Mouse (Mus musculus) right cerebral cortex, postnatal 36 days (tissue): ENCODE results near the gene Ttc28.

Experiments
- DNase-seq, 2 experiments: peaks; one replicate each; pipeline ENCODE4 v3.0.0; 2022; ENCODE audit warnings: low spot score in 2 of 2, mixed read lengths in 1 of 2

The Ttc28 gene

GRCm38 (mm10) chr5:111270246-111271002 lies 390.8 kb downstream of the Ttc28 start:
- no peak for DNase-seq

- peak; percentile 48 to 61 for DNase-seq
Measured at GRCm38 (mm10) chr5:111273589-111273988, 394.0 kb downstream of the Ttc28 start.

- DNase-seq: no peak
Measured at GRCm38 (mm10) chr5:111274948-111275347, 395.3 kb downstream of the Ttc28 start.

GRCm38 (mm10) chr5:111284420-111285175 lies 405.0 kb downstream of the Ttc28 start:
- DNase-seq: no peak

DNA sequence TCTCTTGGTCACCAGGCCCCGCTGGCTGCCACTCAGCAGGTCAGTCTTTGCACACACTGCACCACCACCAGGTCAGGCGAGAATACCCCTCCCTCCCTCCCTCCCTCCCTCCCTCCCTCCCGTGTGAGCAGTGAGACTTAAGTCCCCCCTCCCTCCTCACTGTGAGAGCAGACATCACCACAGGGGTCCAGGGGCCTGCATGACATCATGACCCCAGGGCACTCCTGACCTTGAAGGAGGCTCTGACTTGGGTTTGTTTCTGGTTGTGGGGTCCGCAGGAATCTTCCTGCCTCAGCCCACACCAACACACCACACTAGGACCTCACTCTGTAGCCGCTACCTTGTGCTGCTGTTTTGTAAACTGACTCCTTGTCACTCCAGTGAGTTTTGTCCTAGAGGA lies 408.0 kb downstream of the Ttc28 start:
- no peak for DNase-seq

DNA sequence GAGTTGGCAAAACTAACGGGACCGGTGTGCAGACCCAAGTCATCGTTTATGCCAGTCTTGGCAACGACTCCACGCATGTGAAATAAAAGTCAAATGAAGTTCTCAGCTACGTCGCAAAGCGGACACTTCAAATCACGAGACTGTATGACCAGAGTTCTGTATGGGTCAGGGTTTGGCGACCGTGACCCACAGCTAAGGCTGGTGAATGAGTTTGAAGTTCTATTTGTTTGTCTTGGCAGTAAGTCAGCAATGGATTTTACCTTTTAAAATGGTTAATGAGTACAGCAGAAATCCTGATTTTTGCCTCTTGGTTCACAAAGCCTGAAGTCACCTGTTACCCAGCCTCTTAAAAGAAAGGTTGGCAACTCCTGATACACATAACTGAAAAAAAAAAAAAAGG lies 408.9 kb downstream of the Ttc28 start:
- no peak for DNase-seq

- DNase-seq: no peak
Measured at GRCm38 (mm10) chr5:111290071-111290470, 410.5 kb downstream of the Ttc28 start.

- DNase-seq: peak; percentile 66 to 81
Measured at GRCm38 (mm10) chr5:111291639-111292038, 412.0 kb downstream of the Ttc28 start.

GRCm38 (mm10) chr5:111297801-111298200 lies 418.2 kb downstream of the Ttc28 start:
- no peak for DNase-seq

DNA sequence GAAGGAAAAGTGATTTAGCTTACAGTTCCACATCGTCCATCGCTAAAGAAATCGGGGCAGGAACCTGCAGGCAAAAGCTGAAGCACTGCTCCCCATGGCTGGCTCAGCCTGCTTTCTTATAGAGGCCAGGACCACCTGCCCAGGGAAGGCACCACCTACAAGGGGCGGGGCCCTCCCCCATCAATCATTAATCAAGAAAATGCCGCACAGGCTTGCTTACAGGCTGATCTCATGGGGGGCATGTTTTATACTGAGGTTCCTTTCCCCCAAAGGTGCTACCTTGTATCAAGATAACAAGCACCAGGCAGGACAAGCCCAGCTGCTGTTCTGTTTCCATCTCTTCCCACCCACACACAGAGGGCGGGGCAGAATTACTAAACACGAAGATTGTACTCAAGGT lies 419.1 kb downstream of the Ttc28 start:
- no peak for DNase-seq

GRCm38 (mm10) chr5:111300776-111301175 lies 421.2 kb downstream of the Ttc28 start:
- no peak for DNase-seq

DNA sequence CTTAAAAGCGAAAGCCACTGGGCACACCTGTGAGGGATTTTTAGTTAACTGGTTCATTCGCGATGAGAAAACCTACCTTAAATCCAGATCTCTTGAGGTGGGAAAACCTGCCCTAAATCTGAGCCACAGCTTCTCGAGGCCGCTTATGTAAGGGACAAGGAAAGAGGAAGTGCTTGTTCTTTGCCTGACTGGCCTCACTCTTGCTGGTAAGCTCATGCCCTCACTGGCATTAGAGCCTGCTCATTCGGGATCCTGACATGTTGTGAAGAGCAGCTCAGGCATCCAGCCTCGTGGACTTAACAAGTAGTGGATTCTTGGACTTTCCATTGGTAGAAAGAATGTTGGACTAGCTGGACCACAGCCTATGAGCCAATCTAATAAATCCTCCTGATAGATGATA lies 422.1 kb downstream of the Ttc28 start:
- DNase-seq: no peak

GRCm38 (mm10) chr5:111304730-111305129 lies 425.1 kb downstream of the Ttc28 start:
- DNase-seq: no peak

GRCm38 (mm10) chr5:111310185-111310584 lies 430.6 kb downstream of the Ttc28 start:
- no peak for DNase-seq

DNA sequence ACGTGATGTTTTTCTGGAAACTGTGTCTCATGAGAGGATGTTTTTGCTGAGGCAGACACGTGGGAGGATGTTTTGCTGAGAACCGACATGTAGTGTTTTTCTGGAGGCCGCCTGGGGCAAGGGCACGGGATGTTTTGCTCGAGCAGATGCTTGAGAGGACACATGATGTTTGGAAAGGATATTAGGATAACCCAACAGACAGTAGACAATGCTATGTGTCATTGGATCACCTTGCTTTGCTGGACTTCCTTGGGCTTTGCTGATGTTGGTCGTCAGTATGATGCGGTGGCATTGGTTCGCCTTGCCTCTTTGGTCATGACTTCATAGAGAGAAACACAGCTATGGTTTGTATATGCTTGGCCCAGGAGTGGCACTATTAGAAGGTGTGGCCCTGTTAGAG lies 434.2 kb downstream of the Ttc28 start:
- DNase-seq: no peak

DNA sequence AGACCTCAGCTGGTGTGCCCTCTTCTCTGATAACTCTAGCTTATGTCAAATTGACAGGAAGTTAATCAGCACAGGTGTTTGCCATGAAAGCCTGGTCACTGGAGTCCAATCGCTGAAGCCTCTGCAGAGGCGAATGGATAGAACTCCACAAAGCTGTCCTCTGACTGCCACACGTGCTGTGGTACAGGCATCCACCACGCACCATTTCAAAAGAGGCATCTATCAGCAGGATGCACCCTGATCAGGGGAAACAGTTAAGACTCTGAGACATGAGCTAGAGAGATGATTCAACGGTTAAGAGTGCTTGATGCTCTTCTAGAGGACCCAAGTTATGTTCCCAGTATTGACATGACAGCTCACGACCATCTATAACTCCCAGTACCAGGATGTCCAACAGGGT lies 435.5 kb downstream of the Ttc28 start:
- no peak for DNase-seq

GRCm38 (mm10) chr5:111317526-111317925 lies 437.9 kb downstream of the Ttc28 start:
- DNase-seq: no peak

DNA sequence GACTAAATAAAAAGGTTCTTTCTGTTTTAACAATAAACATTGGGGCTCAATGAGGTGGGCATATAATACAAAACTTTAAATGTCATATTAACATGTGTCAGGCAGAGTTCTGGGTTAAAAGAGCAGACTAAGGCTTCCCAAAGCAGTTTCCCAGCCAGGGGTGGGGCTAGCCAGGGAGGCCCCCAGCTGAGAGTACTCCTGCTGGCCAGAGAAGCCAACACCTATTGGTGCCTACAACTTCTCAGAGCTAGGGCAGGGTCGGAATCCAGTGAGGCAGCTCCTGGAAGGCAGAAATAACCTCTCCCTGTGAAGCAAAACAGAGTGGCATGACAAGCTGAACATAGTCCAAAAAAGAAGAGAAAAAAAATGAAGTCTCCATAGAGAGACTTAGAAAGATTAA lies 439.3 kb downstream of the Ttc28 start:
- no peak for DNase-seq

GRCm38 (mm10) chr5:111325813-111326212 lies 446.2 kb downstream of the Ttc28 start:
- no peak for DNase-seq

DNA sequence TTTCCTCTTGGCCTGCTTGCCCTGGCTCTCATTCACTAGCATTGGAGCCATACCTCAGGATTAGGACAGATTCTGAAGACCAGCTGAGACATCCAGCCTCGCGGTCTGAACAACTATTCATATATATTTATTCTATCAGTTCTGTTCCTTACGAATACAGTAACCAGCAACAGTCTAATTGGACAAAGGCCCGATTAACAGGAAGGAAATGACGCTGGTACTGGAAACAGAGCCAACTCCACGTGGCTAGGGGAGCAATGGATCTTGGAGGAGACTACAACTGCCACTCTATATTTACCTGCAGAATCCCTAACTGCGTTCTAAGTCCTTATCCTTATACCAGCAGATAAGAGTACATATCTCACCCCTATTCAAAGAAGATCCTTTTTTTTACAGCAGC lies 447.8 kb downstream of the Ttc28 start:
- no peak for DNase-seq

DNA sequence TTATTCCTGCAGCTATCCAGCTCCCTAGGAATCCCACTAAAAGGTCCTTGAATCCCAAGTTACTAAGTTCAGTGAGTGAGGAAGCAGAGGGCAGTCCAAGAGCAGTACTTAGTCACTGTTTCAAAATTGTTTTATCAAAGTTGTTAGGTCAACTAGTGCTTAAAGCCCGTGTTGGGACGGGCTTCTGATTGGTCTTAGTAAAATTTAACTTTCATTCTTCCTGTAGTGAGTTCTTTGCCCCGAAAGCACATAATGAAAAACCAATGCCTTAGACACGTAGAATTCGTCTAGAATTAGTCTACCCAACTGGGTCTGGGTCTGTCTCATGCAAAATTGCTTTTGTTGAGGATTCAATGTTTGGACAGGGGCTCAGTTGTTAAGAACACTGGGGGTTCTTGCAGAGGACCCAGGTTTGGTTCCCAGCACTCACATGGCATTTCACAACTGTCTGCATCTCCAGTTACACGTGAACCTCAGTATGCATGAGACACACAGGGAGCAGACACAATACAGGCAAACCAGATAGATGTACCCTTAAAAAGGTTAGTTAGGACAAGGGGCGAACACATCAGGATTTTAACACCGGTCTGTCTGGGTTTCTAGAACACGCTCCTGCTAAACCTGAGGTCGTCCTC lies 450.3 kb downstream of the Ttc28 start:
- no peak for DNase-seq

DNA sequence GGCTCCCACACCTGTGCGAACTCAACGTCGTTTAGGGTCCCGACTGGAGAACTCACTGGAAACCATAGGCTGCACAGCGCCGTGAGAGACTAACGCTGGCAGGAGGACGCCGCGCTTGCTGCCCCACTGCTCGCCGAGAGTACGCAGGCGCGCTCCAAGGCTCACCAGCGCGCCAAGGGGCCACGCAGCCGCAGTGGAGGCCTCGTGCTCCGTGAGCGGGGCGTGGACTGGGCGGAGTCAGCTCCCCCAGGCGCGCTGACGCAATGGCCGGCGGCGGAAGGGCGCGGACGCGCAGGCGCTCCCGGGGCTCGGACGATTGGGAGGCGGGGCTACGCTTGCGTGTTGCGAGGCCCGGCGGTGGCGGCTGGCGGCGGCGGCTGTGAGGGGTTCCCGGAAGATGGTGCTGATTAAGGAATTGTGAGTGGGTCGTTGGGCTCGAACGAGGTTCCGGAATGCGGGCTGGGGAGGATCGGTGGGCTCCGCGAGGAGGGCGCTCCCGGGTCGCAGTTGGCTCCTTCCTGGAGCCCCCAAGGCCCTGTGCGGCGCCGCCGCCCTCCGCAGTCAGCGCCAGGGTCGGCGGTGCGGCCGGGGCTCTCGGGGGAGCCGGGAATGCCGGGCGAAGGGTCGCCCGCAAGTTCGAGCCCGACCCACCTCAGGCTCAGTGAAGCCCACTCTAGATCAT lies 451.0 kb downstream of the Ttc28 start, which contains the start of gene Pitpnb:
Pitpnb (plus strand) TSS at position 347 of the 682 bp plus-strand sequence.
- peak; percentile 96 for DNase-seq
